Mouse (Mus musculus) layer of hippocampus, postnatal 25 days (tissue): Measurements from ENCODE around the gene Rimklb. TPM values are rescaled to one million over a fixed set of nuclear protein-coding genes. Genes with fewer than 3 reads are reported as not detected.
A peak's percentile ranks its signal among the peaks of the same experiment; 100 is the strongest.
"Not testable (repeated sequence)": the region's sequence is repeated elsewhere in the genome, so short reads cannot be mapped to it uniquely, and the experiment has no call there.

Experiments used
- DNase-seq, 2 experiments: peaks; one replicate each; pipeline ENCODE4 v3.0.0; 2022; ENCODE audit warnings: mixed read lengths in 2 of 2, low spot score in 1 of 2; ENCODE audit errors: extremely low spot score in 1 of 2
- total RNA-seq, 2 experiments: library from RNA; stranded (reverse); gene quantifications; 2 replicates each; pipeline ENCODE4 v1.2.3; 2021

Rimklb gene
- total RNA-seq, 2 experiments from 2014 or later, result 81.8 to 84.1 TPM

DNA sequence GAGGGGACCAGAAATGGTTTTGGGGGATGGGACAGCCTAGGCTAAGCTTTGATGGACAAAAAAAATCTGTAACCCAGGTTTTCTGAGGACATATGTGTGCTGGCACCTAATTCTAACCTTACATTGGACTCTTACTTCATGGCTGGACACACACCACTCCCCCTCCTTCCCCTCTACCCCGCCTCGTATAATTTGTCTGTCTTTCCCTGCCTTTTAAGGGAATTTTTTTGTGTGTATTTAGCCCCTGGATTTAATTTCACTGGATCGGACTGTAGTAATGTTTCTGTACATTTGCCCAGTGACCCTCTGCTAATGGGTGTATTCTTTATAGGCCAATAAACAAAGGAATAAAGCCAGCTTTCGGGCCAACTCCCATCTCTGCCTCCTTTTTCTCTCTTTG is 6.5 kb upstream of the Rimklb start:
- no peak for DNase-seq

GRCm38 (mm10) chr6:122496501-122496900 is 2.1 kb downstream of the Rimklb start:
- DNase-seq, result no peak

GRCm38 (mm10) chr6:122495082-122495881 is 3.3 kb downstream of the Rimklb start:
- peak in 1 of 2 experiments; percentile 18 for DNase-seq

DNA sequence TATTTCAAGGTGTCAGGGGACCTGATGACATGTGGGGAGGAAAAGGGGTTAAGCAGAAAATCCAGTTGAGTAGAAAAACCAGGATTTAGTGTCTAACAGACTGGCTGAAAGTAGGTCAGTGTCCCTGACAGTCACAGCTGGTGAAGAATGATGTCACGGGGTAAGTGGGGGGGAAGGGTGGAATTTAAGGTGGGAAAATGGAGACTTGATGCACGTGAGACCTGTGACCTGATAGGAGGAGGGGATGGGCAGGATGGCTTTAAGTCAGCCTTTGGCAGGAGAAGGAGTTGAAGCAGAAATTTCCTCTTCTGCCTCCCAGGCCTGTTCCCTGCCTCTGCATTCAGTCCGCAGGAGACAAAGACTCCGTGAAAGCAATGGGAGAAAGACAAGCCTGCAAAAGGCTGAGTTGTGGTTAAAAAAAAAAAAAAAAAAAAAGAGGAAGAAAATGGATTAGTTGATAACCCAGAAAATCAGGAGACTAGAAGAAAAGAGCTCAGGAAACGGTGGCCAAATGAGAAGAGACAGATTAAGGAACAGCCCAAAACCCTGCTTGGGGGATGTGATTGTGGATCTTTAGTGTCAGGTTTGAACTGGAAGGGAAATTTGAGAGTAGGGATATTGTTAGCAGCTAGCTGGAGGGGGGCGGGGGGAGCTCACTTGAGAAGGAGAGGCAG is 4.6 kb downstream of the Rimklb start:
- DNase-seq, result no peak

DNA sequence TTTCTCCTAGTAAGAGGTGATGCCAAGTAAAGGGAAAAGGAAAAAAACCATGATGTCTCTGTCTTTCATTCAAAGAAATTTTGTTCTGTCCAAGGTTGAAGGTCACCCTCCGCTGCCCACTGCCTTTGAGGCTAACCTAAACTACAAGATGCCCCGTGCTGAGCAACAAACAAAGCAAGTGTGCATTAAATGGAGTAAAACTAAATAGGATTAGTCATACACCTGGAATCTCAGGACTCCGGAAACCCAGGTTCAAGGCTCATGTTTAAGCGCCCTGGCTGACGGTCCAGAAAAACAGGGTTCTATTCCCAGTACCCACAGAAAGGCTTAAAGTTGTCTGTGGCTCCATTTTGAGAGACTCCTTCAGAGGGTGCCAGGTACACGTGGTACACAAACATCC is 6.1 kb downstream of the Rimklb start:
- no peak for DNase-seq

- peak in 1 of 2 experiments; percentile 42 for DNase-seq
These were observed 7.0 kb downstream of the Rimklb start for GRCm38 (mm10) chr6:122491557-122491956.

DNA sequence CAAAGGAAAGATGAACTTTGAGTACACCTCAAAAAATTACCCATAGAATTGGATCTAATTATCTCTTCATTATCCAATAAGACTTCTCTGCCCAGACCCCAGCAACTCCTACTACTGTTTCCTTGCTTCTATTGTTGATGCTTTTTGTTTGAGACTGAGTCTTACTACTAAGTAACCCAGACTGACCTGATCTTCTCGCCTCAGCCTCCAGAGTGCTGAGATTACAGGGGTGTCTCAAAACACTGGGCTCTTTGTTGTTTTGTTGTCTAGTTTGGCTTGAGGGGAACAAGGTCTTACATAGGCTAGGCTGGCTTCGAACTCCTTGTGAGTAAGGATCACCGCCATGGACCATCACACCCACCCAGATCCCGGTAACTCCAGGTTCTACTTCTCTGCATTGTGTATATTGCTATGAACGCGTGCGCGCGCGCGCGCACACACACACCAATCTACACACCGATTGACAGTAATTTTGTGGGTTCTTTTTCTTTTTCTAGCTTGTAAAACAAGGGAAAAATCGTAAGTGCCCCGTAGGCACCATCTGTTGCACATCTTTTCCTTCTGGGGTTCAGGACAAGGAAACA is 7.5 kb downstream of the Rimklb start:
- DNase-seq, result no peak

GRCm38 (mm10) chr6:122486297-122487117 is 12.1 kb downstream of the Rimklb start:
- peak in 1 of 2 experiments; percentile 55 for DNase-seq

- DNase-seq, result peak in 1 of 2 experiments; percentile 31
These were observed 12.9 kb downstream of the Rimklb start for GRCm38 (mm10) chr6:122485401-122486296.

DNA sequence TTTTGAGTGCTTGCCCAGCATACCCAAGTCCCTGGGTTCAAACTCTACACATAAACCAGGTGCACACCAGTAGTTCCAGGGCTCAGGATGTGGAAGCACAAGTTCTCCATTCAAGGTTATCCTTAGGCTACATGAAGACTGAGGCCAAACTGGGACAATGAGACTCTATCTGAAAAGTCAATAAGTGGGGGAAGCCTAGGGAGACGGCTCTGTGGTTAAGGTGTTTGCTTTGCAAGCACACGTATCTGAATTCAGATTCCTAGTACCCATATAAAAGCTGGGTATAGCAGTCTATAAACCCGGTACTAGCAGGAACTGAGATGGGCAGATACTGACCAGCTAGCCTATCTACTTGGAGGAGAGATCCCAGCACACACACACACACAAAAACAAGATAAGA is 20.5 kb downstream of the Rimklb start:
- DNase-seq, result no peak

GRCm38 (mm10) chr6:122471461-122471860 is 27.1 kb downstream of the Rimklb start:
- not testable (repeated sequence) for DNase-seq

DNA sequence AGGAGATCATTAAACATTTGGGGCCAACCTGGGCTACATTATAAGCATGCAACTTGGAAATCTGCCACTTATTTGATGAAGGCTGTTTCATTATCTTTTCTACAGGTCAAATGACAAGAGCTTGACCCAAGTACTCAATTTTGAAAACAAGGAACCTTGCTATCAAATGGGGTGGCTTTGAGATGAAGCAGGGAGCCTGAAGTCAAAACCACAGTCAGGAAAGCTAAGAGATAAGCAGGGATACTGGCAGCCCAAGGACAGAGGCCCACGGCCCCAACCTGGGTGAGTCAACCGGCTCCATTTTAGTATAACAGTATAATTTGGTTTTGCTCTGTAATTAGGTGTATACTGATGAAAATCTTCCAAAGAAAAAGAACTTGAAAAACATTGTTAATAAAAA is 28.3 kb downstream of the Rimklb start:
- no peak for DNase-seq

- DNase-seq, result no peak
These were observed 29.4 kb downstream of the Rimklb start for GRCm38 (mm10) chr6:122469030-122469640.

DNA sequence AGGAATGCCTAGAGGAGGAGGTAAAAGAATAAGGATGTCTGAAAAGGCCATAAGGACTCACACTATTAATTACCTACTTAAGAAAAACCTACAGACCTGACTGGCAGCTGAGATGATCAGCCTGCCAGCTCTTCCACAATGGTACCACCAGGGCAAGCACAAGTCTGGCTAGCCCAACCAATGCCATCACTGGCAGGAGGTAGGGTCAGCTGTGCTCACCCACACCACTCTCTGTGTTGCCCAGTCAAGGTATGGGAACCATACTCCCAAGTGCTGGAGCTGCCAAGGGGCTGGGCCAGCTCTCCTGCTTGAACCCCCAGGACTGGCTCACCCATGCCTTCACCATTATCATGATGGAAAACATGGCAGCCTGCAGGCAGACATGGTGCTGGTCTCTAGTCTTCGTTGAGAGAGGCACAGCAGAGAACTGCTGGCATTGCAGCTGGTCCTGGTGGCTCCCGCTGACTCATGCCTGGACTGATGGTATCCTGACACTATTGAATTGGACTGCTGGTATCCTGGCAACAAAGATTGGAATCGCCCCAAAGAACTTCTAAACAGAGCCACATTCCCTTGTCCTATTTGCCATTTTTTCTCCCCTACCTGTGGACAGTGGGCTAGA is 32.4 kb downstream of the Rimklb start:
- no peak for DNase-seq

DNA sequence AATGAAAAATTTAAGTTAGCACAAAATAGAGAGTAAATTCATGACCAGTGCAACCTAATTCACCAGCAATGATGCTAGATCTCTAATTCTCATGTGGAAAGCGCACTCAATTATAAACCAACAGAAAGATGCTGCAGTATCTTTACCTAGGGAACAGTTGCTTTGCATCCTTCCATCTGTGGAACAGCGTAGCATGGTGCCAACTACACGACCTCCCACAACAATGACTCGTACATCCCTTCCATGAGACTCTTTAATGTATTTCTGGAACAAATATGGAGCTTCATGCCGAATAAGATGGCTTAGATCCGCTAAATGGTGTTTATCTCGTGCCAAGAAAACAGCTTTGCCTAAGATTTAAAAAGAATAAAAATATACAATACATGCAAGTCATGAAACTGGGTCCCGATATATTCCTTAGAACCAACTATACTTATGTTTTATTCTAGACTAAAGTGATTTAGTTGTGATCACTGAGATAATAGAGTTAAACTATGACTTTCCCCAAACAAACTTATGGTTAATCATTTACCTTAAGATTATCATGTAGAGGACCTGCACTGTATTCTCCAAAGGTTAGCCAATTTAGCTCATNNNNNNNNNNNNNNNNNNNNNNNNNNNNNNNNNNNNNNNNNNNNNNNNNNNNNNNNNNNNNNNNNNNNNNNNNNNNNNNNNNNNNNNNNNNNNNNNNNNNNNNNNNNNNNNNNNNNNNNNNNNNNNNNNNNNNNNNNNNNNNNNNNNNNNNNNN is 39.4 kb downstream of the Rimklb start:
- no peak for DNase-seq

- DNase-seq, result no peak
These were observed 50.7 kb downstream of the Rimklb start for GRCm38 (mm10) chr6:122447848-122448247.

DNA sequence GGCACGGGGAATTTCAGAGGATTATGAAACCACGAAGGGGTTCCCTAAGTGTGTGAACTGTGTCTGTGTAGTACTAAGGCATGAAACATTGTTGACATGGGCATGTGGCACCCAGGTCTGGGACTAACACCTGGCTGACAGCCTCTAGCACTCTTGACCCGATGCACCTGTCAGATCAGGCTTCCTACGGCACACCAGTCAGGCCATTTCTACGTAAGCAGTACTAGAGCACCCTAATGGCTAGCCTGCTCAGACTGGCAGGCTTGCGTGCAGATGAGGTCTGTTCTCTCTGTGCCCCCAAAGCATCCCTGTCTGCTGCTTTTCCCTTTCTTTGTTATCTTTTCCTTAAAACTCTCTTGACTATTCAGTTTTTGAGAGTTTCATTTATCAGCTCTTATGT is 53.3 kb downstream of the Rimklb start:
- DNase-seq, result no peak

DNA sequence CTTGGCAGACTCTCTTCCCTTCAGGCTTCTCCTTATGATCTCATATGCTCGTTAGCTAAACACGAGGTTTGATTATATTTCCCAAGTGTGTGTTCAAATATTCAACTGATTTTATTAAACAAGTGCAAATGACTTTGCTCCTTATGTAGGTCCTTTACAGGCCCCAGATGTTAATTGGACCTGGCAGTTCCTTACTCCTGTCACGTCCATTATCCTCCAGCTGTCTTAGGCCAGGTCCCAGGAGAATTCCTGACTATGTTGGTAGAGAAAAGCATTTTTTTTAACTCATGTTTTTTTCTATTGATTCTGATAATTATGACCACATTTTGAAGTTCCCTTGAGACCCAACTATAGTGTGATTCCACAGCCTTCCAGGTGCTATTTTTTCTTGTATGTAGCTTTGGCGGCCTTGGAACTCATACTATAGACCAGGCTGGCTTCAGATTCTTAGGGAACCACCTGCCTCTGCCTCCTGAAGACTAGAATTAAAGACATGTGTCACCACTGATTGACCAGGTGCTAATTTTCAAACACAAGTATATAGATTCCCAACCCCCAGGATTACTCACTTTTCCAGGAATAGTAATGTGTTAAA is 57.8 kb downstream of the Rimklb start:
- no peak for DNase-seq
